Mouse (Mus musculus): Measurements from ENCODE around the gene Urad. TPM values are rescaled to one million over a fixed set of nuclear protein-coding genes. Genes with fewer than 3 reads are reported as not detected.

Gene Urad
- not detected in 4 replicates for total RNA-seq (2023)

DNA sequence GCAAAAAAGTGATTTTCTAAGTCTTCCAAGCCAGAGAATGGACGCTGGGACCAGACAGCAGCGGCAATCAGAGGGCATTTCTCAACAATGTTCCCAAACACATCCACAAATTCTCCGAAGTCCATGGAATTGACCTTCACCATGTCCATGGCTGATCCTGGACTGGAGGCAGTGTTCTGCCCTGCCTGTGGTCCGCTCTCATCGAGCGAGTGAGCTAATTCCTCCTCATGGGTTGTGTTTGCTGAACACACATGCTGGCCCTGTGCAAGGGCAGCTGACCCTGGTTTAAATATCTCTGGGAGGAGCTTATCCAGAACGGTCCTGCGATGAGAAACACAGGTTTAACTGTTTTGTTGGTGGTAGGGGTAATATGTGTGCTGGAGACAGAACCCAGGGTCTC is at the start of gene Urad:
Urad (minus strand) TSS at position 258 of the 400 bp plus-strand sequence.

DNA sequence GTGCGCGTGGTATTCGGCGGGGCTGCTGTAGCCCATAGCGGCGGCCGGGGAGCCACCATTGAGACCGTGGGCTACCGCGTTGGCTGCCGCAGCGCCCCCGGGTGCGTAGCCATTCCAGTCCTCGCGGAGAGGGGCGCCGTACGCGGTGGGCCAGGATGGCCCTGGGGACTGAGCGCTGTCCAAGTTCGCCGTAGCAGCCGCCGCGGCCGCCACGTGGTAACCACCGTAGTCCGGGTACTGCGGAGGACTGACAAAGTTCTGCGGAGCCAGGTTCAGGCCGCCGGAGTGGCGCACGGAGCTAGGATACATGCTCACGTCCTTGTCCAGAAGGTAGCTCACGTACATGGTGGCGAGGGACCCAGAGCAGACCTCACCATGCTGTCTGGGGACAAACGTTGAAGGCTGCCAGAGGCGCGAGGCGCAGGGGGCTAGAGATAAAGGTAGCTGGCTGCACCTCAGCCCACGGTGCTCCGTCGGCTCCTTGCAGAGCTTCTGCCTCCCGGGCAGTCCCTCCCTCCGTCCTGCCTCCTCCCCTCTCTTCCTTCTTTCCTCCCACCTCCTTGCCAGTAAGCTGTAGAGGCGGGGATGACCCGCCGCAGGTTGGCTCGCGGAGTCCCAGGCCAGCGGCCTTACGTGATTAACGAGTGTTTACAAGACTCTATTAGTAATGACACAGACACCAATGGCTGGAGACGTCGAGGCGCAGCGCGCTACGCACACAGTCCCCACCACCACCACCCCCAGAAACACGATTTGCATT is 15.4 kb downstream of the Urad start, which contains the start of gene Cdx2:
Cdx2 (minus strand) TSS at position 633 of the 760 bp plus-strand sequence.

DNA sequence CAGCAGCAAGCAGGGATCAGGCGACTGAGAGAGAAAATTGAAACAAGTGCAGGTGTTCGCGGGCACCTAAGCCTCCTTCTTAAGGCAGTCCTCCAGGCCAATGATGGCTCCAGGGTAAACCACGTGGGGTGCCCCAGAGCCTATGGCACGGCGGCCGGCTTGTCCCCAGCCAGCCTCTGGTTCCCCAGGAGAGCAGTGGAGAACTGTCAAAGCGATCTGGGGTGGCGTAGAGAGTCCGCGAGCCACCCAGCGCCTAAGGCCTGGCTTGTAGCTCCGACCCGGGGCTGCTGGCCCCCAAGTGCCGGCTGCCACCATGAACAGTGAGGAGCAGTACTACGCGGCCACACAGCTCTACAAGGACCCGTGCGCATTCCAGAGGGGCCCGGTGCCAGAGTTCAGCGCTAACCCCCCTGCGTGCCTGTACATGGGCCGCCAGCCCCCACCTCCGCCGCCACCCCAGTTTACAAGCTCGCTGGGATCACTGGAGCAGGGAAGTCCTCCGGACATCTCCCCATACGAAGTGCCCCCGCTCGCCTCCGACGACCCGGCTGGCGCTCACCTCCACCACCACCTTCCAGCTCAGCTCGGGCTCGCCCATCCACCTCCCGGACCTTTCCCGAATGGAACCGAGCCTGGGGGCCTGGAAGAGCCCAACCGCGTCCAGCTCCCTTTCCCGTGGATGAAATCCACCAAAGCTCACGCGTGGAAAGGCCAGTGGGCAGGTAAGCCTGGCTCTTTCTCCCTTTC is 52.1 kb downstream of the Urad start, which contains the start of gene Pdx1:
Pdx1 (plus strand) TSS at position 34 of the 747 bp plus-strand sequence.

Other genes with a start within 250 kb of the Urad start
- 25.2 to 27.5 TPM (median 27.4 TPM) in 4 replicates for gene Lnx2, start 245.9 kb downstream of the Urad start, total RNA-seq (2023)
- gene Polr1d, start 245.4 kb downstream of the Urad start, total RNA-seq (2023): 94.4 to 96.4 TPM (median 95.9 TPM) in 4 replicates
- not detected in 4 replicates for gene Gsx1, start 133.7 kb downstream of the Urad start, total RNA-seq (2023)
- gene Pdx1, start 52.5 kb downstream of the Urad start, total RNA-seq (2023): not detected in 4 replicates
- not detected in 4 replicates for gene Cdx2, start 15.2 kb downstream of the Urad start, total RNA-seq (2023)
- 1.5 to 2.9 TPM (median 1.9 TPM) in 4 replicates for gene Flt3, start 78.0 kb upstream of the Urad start, total RNA-seq (2023)
- 341 to 383 TPM (median 367 TPM) in 4 replicates for gene Pan3, start 107.7 kb upstream of the Urad start, total RNA-seq (2023)

Data from B cell, adult 62 days (primary cell).